Mouse (Mus musculus): ENCODE measurements at regions not wholly inside any gene's neighbourhood (a gene's known extent, or its start where the extent isn't known, plus 50 kb on each side); places are given as distances from the start of the nearest gene placed in this dataset.

- no peak for DNase-seq (ENCODE audit: low read depth)
These were observed 371.3 kb downstream of the Eipr1 start for GRCm38 (mm10) chr12:29122931-29123330.

- DNase-seq (ENCODE audit: low read depth), result no peak
These were observed 372.6 kb downstream of the Eipr1 start for GRCm38 (mm10) chr12:29124079-29124668.

GRCm38 (mm10) chr12:29128844-29129243 is 377.2 kb downstream of the Eipr1 start:
- DNase-seq (ENCODE audit: low read depth), result no peak

- no peak for DNase-seq (ENCODE audit: low read depth)
These were observed 377.7 kb downstream of the Eipr1 start for GRCm38 (mm10) chr12:29129331-29129730.

GRCm38 (mm10) chr12:29134326-29134725 is 382.7 kb downstream of the Eipr1 start:
- no peak for DNase-seq (ENCODE audit: low read depth)

- DNase-seq (ENCODE audit: low read depth), result no peak
These were observed 385.3 kb downstream of the Eipr1 start for GRCm38 (mm10) chr12:29136850-29137268.

GRCm38 (mm10) chr12:29137455-29137854 is 385.9 kb downstream of the Eipr1 start:
- DNase-seq (ENCODE audit: low read depth), result no peak

- DNase-seq (ENCODE audit: low read depth), result no peak
These were observed 387.6 kb upstream of the Myt1l start for GRCm38 (mm10) chr12:29140576-29140975.

- DNase-seq (ENCODE audit: low read depth), result no peak
These were observed 387.1 kb upstream of the Myt1l start for GRCm38 (mm10) chr12:29141132-29141531.

GRCm38 (mm10) chr12:29141855-29142254 is 386.3 kb upstream of the Myt1l start:
- DNase-seq (ENCODE audit: low read depth), result no peak

GRCm38 (mm10) chr12:29143297-29143696 is 384.9 kb upstream of the Myt1l start:
- no peak for DNase-seq (ENCODE audit: low read depth)

- no peak for DNase-seq (ENCODE audit: low read depth)
These were observed 367.3 kb upstream of the Myt1l start for GRCm38 (mm10) chr12:29160920-29161319.

- no peak for DNase-seq (ENCODE audit: low read depth)
These were observed 366.6 kb upstream of the Myt1l start for GRCm38 (mm10) chr12:29161546-29161945.

- DNase-seq (ENCODE audit: low read depth), result no peak
These were observed 363.5 kb upstream of the Myt1l start for GRCm38 (mm10) chr12:29164701-29165100.

GRCm38 (mm10) chr12:29166316-29166715 is 361.9 kb upstream of the Myt1l start:
- no peak for DNase-seq (ENCODE audit: low read depth)

GRCm38 (mm10) chr12:29167922-29168321 is 360.3 kb upstream of the Myt1l start:
- no peak for DNase-seq (ENCODE audit: low read depth)

- DNase-seq (ENCODE audit: low read depth), result no peak
These were observed 352.3 kb upstream of the Myt1l start for GRCm38 (mm10) chr12:29175698-29176440.

GRCm38 (mm10) chr12:29177145-29177544 is 351.0 kb upstream of the Myt1l start:
- DNase-seq (ENCODE audit: low read depth), result no peak

- DNase-seq (ENCODE audit: low read depth), result no peak
These were observed 349.9 kb upstream of the Myt1l start for GRCm38 (mm10) chr12:29178168-29178895.

- no peak for DNase-seq (ENCODE audit: low read depth)
These were observed 348.8 kb upstream of the Myt1l start for GRCm38 (mm10) chr12:29179405-29179804.

- no peak for DNase-seq (ENCODE audit: low read depth)
These were observed 347.6 kb upstream of the Myt1l start for GRCm38 (mm10) chr12:29180576-29180975.

- no peak for DNase-seq (ENCODE audit: low read depth)
These were observed 340.6 kb upstream of the Myt1l start for GRCm38 (mm10) chr12:29187619-29188018.

- DNase-seq (ENCODE audit: low read depth), result no peak
These were observed 335.8 kb upstream of the Myt1l start for GRCm38 (mm10) chr12:29192391-29192790.

Measured in naive thymus-derived CD4-positive, alpha-beta T cell, adult 2 months (primary cell).